Mouse (Mus musculus): Measurements from ENCODE around the gene Cdk6.

- TF ChIP-seq EP300 (IDR thresholded peaks at IDR 0.05; ENCODE audit: low read depth) = no peak
- TF ChIP-seq CTCF (IDR thresholded peaks at IDR 0.05; ENCODE audit: low read depth) = no peak
These were observed 51.6 kb downstream of the Cdk6 start for GRCm38 (mm10) chr5:3392856-3393255.

Data from liver, embryonic 14.5 days (tissue).